Mouse (Mus musculus) heart, embryonic 11.5 days (tissue): Measurements from ENCODE around the gene Sumo3. TPM values are rescaled to one million over a fixed set of nuclear protein-coding genes. Genes with fewer than 3 reads are reported as not detected.

ENCODE experiments used
- ATAC-seq: fragments of 200-750 bp; cut with Nextera tagmentation; replicated peaks from 2 replicates; pipeline ENCODE4 v1.8.0; 2017; ENCODE audit warnings: moderate library complexity; ENCODE audit not compliant: insufficient number of reproducible peaks, low FRiP score, low TSS enrichment
- H3K27ac ChIP-seq: fragments of 300-500 bp; sonication (generic); 2 replicates; pipeline ENCODE4 v1.5.1; 2014; ENCODE audit warnings: mild to moderate bottlenecking, low read depth, low read length
- H3K27me3 ChIP-seq: fragments of 300-500 bp; sonication (generic); 2 replicates; pipeline ENCODE4 v1.6.1; 2014; ENCODE audit warnings: mild to moderate bottlenecking, low read length, mixed read lengths; ENCODE audit not compliant: control insufficient read depth, insufficient read depth
- H3K36me3 ChIP-seq: fragments of 300-500 bp; sonication (generic); 2 replicates; pipeline ENCODE4 v1.6.1; 2014; ENCODE audit warnings: mild to moderate bottlenecking, low read length, moderate library complexity, mixed read lengths; ENCODE audit not compliant: control insufficient read depth, insufficient read depth
- H3K4me1 ChIP-seq: fragments of 300-500 bp; sonication (generic); 2 replicates; pipeline ENCODE4 v1.6.1; 2014; ENCODE audit warnings: low read length; ENCODE audit not compliant: control insufficient read depth, insufficient read depth
- H3K4me2 ChIP-seq: fragments of 300-500 bp; sonication (generic); 2 replicates; pipeline ENCODE4 v1.6.1; 2014; ENCODE audit warnings: mild to moderate bottlenecking, moderate library complexity
- H3K4me3 ChIP-seq: fragments of 300-500 bp; sonication (generic); 2 replicates; pipeline ENCODE4 v1.5.1; 2014; ENCODE audit warnings: low read depth, low read length
- H3K9ac ChIP-seq: fragments of 300-500 bp; sonication (generic); 2 replicates; pipeline ENCODE4 v1.6.1; 2014; ENCODE audit warnings: mild to moderate bottlenecking, low read depth, low read length, moderate library complexity
- H3K9me3 ChIP-seq: fragments of 300-500 bp; sonication (generic); replicated peaks from 2 replicates; pipeline ENCODE4 v1.6.1; 2016; ENCODE audit warnings: low read length; ENCODE audit not compliant: control insufficient read depth
- WGBS: fragments of 180-500 bp; shearing (Covaris S2); extraction: QIAGEN DNeasy Blood & Tissue Kit; methylation state at CpG from one replicate; pipeline ENCODE4 v1.1.7; 2014; ENCODE audit not compliant: insufficient replicate concordance; 5-methylcytosine and 5-hydroxymethylcytosine counted together
- microRNA counts: library from miRNA; unstranded; fragments of <30 nt; microRNA quantifications from one replicate; lab custom pipeline; 2015
- microRNA-seq: library from miRNA; unstranded; fragments of <30 nt; microRNA quantifications from one replicate; pipeline ENCODE4, GENCODE M21; 2016; ENCODE audit warnings: borderline number of aligned reads
- polyA plus RNA-seq: library from polyadenylated mRNA; unstranded; fragments of >200 nt; fragmentation: Nextera tagmentation; extraction: Ambion mirVana; gene quantifications from 2 replicates; pipeline ENCODE4 v1.2.1, GENCODE M21; 2014

The Sumo3 gene
- polyA plus RNA-seq, 1 experiment from 2014 or later, result 165 TPM

- Histone ChIP-seq H3K4me2 (no peak overlapping the region), H3K27me3 (no peaks in the 10 kb centered on the region; the same call in 1 of the 2 replicates), H3K9me3 (no peaks in the 10 kb centered on the region), H3K36me3 (no peaks in the 10 kb centered on the region), H3K27ac (no peak overlapping the region), H3K4me3 (no peak overlapping the region), H3K9ac (no peak overlapping the region), H3K4me1 (no peaks in the 10 kb centered on the region)
- WGBS, result 65% methylated on average over 15 of the region's 15 CpGs
- no peak for ATAC-seq
Observed at GRCm38 (mm10) chr10:77658286-77658994, 52.5 kb downstream of the Sumo3 start.

GRCm38 (mm10) chr10:77663949-77664665, 58.2 kb downstream of the Sumo3 start:
- peaks cover 16% of the 10 kb centered on the region for H3K27me3 ChIP-seq
- H3K4me2 ChIP-seq, result peak overlapping the region; percentile 50
- H3K36me3 ChIP-seq, result no peaks in the 10 kb centered on the region
- no peak overlapping the region for H3K27ac ChIP-seq
- H3K4me1 ChIP-seq, result no peaks in the 10 kb centered on the region
- WGBS, result 31% methylated on average over 43 of the region's 43 CpGs
- no peaks in the 10 kb centered on the region for H3K9me3 ChIP-seq
- no peak overlapping the region for H3K4me3 ChIP-seq
- no peak for ATAC-seq
- H3K9ac ChIP-seq, result no peak overlapping the region

- Histone ChIP-seq H3K36me3 (no peaks in the 10 kb centered on the region), H3K27ac (no peak overlapping the region), H3K9ac (no peak overlapping the region), H3K27me3 (peaks cover 16% of the 10 kb centered on the region), H3K4me3 (no peak overlapping the region), H3K9me3 (no peaks in the 10 kb centered on the region), H3K4me1 (no peaks in the 10 kb centered on the region; the same call in 1 of the 2 replicates), H3K4me2 (no peak overlapping the region)
- no peak for ATAC-seq
- WGBS, result 82% methylated on average over 8 of the region's 8 CpGs
Observed at GRCm38 (mm10) chr10:77666342-77666741, 60.4 kb downstream of the Sumo3 start.

- 72% methylated on average over 4 of the region's 4 CpGs for WGBS
- Histone ChIP-seq H3K4me3 (no peak overlapping the region), H3K9ac (no peak overlapping the region), H3K4me1 (no peaks in the 10 kb centered on the region; the same call in 1 of the 2 replicates), H3K4me2 (no peak overlapping the region), H3K27ac (no peak overlapping the region), H3K27me3 (peaks cover 16% of the 10 kb centered on the region), H3K36me3 (no peaks in the 10 kb centered on the region), H3K9me3 (no peaks in the 10 kb centered on the region)
- no peak for ATAC-seq
Observed at GRCm38 (mm10) chr10:77667402-77667801, 61.5 kb downstream of the Sumo3 start.

MicroRNAs encoded within 50 kb of the gene (microRNA counts, 519-probe panel; counts per million panel counts)
- microRNA mmu-miR-1930 (lab: Ali Mortazavi, UCI), result 32.2 counts per million

Small RNA genes lying within 50 kb of the gene (microRNA-seq; reads per million reads assigned to microRNA genes)
- gene Mir1930, result 31.7 reads per million, percentile 54 among the genes with 10 or more reads in this experiment

Other genes with a start within 250 kb of the Sumo3 start
- 8.7 and 8.8 TPM in 2 replicates for gene Adarb1, start 187.8 kb upstream of the Sumo3 start, polyA plus RNA-seq
- 26.2 and 28.1 TPM in 2 replicates for gene Fam207a, start 90.3 kb upstream of the Sumo3 start, polyA plus RNA-seq
- 2.3 and 2.4 TPM in 2 replicates for gene Itgb2, start 75.8 kb upstream of the Sumo3 start, polyA plus RNA-seq
- 108 and 113 TPM in 2 replicates for gene Pttg1ip, start 24.4 kb upstream of the Sumo3 start, polyA plus RNA-seq
- not detected in 2 replicates for gene Gm49325, start 100 bp downstream of the Sumo3 start, polyA plus RNA-seq
- 38.0 and 42.9 TPM in 2 replicates for gene Ube2g2, start 16.2 kb downstream of the Sumo3 start, polyA plus RNA-seq
- gene Tspear, start 80.5 kb downstream of the Sumo3 start, polyA plus RNA-seq, result not detected in 2 replicates
- not detected in 2 replicates for gene Gm19402, start 84.7 kb downstream of the Sumo3 start, polyA plus RNA-seq
- gene Gm9508, start 91.1 kb downstream of the Sumo3 start, polyA plus RNA-seq, result not detected in 2 replicates
- gene Gm10272, start 100.5 kb downstream of the Sumo3 start, polyA plus RNA-seq, result not detected in 2 replicates
- not detected in 2 replicates for gene Gm10024, start 105.4 kb downstream of the Sumo3 start, polyA plus RNA-seq
- gene Gm10142, start 109.7 kb downstream of the Sumo3 start, polyA plus RNA-seq, result not detected in 2 replicates
- not detected in 2 replicates for gene Krtap12-1, start 114.5 kb downstream of the Sumo3 start, polyA plus RNA-seq
- gene Gm10100, start 120.4 kb downstream of the Sumo3 start, polyA plus RNA-seq, result not detected in 2 replicates
- not detected in 2 replicates for gene Gm18596, start 136.5 kb downstream of the Sumo3 start, polyA plus RNA-seq
- not detected in 2 replicates for gene Gm9736, start 145.3 kb downstream of the Sumo3 start, polyA plus RNA-seq
- not detected in 2 replicates for gene Gm3233, start 153.6 kb downstream of the Sumo3 start, polyA plus RNA-seq
- gene Gm3238, start 165.2 kb downstream of the Sumo3 start, polyA plus RNA-seq, result not detected in 2 replicates
- gene Gm7138, start 170.8 kb downstream of the Sumo3 start, polyA plus RNA-seq, result not detected in 2 replicates
- not detected in 2 replicates for gene Gm3250, start 176.4 kb downstream of the Sumo3 start, polyA plus RNA-seq
- gene Gm7137, start 182.1 kb downstream of the Sumo3 start, polyA plus RNA-seq, result not detected in 2 replicates
- gene Gm9639, start 189.0 kb downstream of the Sumo3 start, polyA plus RNA-seq, result not detected in 2 replicates
- not detected in 2 replicates for gene Gm19668, start 193.0 kb downstream of the Sumo3 start, polyA plus RNA-seq
- not detected in 2 replicates for gene Gm9507, start 205.7 kb downstream of the Sumo3 start, polyA plus RNA-seq
- gene Gm2696, start 208.6 kb downstream of the Sumo3 start, polyA plus RNA-seq, result not detected in 2 replicates
- gene Krtap10-4, start 221.0 kb downstream of the Sumo3 start, polyA plus RNA-seq, result not detected in 2 replicates
- not detected in 2 replicates for gene Krtap10-10, start 229.8 kb downstream of the Sumo3 start, polyA plus RNA-seq
- gene Gm36176, start 240.7 kb downstream of the Sumo3 start, polyA plus RNA-seq, result not detected in 2 replicates
- not detected in 2 replicates for gene Gm10318, start 246.8 kb downstream of the Sumo3 start, polyA plus RNA-seq